Comparison of ENCODE assay signal across 28 mouse cellular contexts in genomic region chr1:164821307-164821706, GRCm38 (mm10). TPM values are rescaled to one million over a fixed set of nuclear protein-coding genes. Genes with fewer than 3 reads are reported as not detected.
"Had no signal": no experiment of that assay in that cellular context is flagged by ENCODE, and none has a peak within 500 bp of the region (broad histone marks: within the 10 kb centered on the region; RNA-seq: fewer than 3 reads in every experiment).

No protein-coding gene starts in this region.

- H3K4me3 ChIP-seq: heart, embryonic 13.5 days; heart, embryonic 15.5 days; hindbrain, embryonic 13.5 days; hindbrain, embryonic 15.5 days; kidney, embryonic 15.5 days; limb, embryonic 13.5 days; limb, embryonic 15.5 days had no signal

- H3K9me3 ChIP-seq: heart, embryonic 13.5 days; heart, embryonic 15.5 days; hindbrain, embryonic 13.5 days; hindbrain, embryonic 15.5 days; kidney, embryonic 15.5 days; limb, embryonic 13.5 days; limb, embryonic 15.5 days had no signal

- H3K36me3 ChIP-seq: heart, embryonic 13.5 days; heart, embryonic 15.5 days; hindbrain, embryonic 13.5 days; hindbrain, embryonic 15.5 days; kidney, embryonic 15.5 days; limb, embryonic 13.5 days; limb, embryonic 15.5 days had no signal

- ATAC-seq: forebrain, postnatal 0 days; hindbrain, postnatal 0 days; intestine, embryonic 16.5 days had no signal

- H3K9ac ChIP-seq: forebrain, postnatal 0 days; heart, embryonic 13.5 days; heart, embryonic 15.5 days; hindbrain, embryonic 13.5 days; hindbrain, embryonic 15.5 days; kidney, embryonic 15.5 days; limb, embryonic 13.5 days; limb, embryonic 15.5 days had no signal

- H3K27ac ChIP-seq: heart, embryonic 13.5 days; heart, embryonic 15.5 days; hindbrain, embryonic 13.5 days; hindbrain, embryonic 15.5 days; hindbrain, postnatal 0 days; kidney, embryonic 15.5 days; kidney, postnatal 0 days; limb, embryonic 13.5 days; limb, embryonic 15.5 days had no signal

- H3K4me2 ChIP-seq: heart, embryonic 11.5 days; heart, embryonic 13.5 days; heart, embryonic 15.5 days; hindbrain, embryonic 13.5 days; hindbrain, embryonic 15.5 days; kidney, embryonic 15.5 days; limb, embryonic 13.5 days; limb, embryonic 15.5 days had no signal

- H3K4me1 ChIP-seq: heart, embryonic 13.5 days; kidney, embryonic 15.5 days; limb, embryonic 13.5 days; limb, embryonic 15.5 days had no signal

- DNase-seq: forebrain, postnatal 0 days; gastrocnemius, postnatal 10 days; gastrocnemius, postnatal 25 days; heart, adult 18-20 months; heart, postnatal 14 days; heart, postnatal 36 days; kidney, adult 11 months; kidney, adult 2 months; kidney, adult 9 months; kidney, postnatal 14 days; kidney, postnatal 36 days; layer of hippocampus, adult 9-11 months; layer of hippocampus, postnatal 36 days; left cerebral cortex, postnatal 4 days had no signal

- H3K27me3 ChIP-seq: heart, embryonic 13.5 days; heart, embryonic 15.5 days; hindbrain, embryonic 13.5 days; hindbrain, embryonic 15.5 days; kidney, embryonic 15.5 days; limb, embryonic 13.5 days; limb, embryonic 15.5 days had no signal

RNA-seq across cellular contexts. Expression of gene Dpt, which starts 24.9 kb away (rescaled TPM):
- total RNA-seq: forebrain, postnatal 0 days; hematopoietic stem cell, adult 5-6 weeks; layer of hippocampus, adult 18-20 months; left cerebral cortex, adult 18-20 months; left cerebral cortex, postnatal 4 days had no signal
